Mouse (Mus musculus) gastrocnemius, adult 8-10 months (tissue): ENCODE measurements around the gene Arfrp1. TPM values are rescaled to one million over a fixed set of nuclear protein-coding genes. Genes with fewer than 3 reads are reported as not detected.
A peak's percentile ranks its signal among the peaks of the same experiment; 100 is the strongest.

Experiments
- DNase-seq, 2 experiments: peaks; one replicate each; pipeline ENCODE4 v3.0.0; 2022; ENCODE audit warnings: low spot score in 2 of 2
- total RNA-seq, 4 experiments: library from RNA; stranded (reverse); gene quantifications; 2 replicates each; pipeline ENCODE4 v1.2.4; 2022

The Arfrp1 gene
- total RNA-seq, 4 experiments from 2014 or later = 20.9 to 25.1 (median 23.8) TPM

DNA sequence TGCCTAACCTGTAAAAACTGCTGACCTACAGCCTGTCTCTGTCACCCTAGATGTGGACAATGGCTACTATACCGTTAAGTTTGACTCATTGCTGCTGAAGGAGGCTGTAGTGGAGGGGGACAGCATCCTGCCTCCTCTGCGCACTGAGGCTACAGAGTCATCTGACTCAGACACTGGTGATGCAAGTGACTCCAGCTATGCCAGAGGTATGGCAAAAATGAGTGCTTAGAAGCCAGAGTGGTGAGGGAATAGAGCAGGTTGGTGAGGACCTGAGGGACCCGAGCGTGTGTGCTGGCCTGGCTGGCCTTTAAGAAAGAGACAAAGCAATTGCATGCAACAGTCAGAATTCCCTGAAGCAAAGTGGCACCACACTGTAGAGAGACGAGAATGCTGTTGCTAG is 13.5 kb upstream of the Arfrp1 start:
- DNase-seq = no peak

DNA sequence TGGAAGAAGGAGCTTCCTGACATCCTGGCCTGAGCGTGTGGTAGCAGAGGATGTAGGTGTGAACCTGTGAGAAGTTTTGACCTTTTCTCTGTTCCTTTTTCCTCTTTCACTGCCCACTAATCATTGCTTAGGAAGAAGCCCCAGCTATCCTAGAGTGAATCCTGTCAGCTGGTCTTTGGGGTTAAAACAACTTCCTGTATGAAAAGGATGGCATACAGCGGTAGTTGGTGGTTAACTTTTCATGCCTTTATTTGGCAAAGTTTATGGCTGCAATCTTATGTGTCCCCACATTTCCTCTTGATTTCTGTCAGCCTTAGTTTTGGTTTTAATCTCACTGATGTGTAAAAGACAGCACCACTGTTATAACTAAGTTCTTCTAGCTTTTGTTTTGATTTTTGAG is 12.0 kb upstream of the Arfrp1 start:
- no peak for DNase-seq

DNA sequence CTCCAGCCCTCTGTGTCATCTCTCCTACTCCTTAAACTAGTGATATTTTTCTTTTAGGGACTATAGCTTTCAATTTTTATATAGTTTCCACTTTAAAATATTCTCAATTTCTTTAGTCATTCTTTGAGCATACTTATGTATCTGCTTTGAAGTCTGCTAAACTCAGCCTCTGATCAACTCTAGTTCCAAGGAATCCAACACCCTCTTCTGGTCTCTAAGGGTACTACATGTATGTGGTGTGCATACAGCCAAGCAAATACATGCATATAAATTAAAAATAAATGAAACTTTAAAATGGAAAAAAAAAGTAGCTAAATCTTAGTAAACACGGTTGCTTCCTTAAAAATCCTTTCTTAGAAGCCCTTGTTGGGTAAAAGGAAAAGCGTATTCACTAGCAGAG is 10.6 kb upstream of the Arfrp1 start:
- no peak for DNase-seq

DNA sequence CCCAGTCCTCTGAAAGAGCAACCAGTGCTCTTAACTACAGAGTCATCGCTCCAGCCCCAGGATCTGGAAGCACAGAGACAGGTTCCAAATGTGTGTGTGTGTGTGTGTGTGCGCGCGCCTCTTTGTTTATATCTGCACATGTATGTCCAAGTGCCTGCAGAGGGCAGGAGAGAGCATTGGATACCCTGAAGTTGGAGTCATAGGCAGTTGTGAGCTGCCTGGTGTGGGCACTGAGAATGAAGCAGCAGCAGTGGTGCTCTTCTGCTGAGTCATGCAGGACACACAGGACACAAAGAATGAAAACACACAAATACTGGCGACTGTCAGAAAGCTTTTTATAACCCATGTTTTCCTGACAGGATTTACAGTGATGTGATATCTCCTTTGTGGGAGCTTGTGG is 4.8 kb upstream of the Arfrp1 start:
- DNase-seq = no peak

DNA sequence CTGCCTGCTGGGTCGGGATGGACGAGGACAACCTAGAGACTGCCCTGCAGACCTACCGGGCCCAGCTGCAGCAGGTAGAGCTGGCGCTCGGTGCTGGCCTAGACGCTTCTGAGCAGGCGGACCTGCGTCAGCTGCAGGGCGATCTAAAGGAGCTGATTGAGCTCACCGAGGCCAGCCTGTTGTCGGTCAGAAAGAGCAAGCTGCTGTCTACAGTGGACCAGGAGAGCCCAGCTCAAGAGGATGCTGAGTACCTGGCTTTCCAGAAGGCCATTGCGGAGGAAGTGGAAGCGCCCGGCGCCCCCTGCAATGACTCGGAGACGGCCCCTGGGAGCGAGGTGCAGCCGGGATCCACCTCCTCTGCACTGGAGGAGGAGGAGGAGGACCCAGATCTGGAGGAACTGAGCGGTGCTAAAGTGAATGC is 461 bp upstream of the Arfrp1 start:
- DNase-seq = no peak

DNA sequence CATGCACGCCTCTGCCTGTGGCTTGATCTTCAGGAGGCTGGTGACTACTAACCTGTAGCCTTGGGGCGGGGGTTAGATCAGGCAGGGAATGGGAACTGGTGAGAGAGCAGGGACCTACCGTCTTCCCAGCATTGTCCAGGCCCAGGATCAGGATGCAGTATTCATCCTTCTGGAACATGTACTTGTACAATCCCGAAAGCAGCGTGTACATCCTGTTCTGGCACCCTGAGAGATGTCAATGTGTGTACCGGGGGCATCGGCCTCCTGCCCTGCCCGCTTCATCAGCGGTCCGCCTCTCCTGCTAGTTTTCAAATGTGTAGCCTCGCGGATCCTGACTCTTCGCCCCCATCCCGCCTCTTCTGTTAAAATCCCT is 731 bp downstream of the Arfrp1 start:
- no peak for DNase-seq

DNA sequence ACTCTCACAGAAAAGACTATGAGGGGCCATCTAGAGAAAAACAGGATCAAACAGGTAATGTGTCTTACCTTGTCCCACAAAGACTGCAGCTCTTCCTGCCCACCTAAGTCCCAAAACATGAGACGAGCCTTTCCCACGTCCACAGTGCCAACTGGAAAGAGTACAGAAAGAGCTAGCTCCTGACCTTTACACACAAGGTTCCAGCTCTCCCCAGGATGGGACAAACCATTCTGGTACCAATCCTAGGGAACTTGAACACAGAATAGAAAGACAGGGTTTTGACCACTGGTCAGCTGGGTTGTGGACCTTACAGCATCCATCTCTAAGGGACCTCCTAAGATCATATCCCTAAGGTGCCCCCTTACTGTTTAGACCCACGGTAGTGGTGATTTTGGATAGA is 1.3 kb downstream of the Arfrp1 start:
- no peak for DNase-seq

DNA sequence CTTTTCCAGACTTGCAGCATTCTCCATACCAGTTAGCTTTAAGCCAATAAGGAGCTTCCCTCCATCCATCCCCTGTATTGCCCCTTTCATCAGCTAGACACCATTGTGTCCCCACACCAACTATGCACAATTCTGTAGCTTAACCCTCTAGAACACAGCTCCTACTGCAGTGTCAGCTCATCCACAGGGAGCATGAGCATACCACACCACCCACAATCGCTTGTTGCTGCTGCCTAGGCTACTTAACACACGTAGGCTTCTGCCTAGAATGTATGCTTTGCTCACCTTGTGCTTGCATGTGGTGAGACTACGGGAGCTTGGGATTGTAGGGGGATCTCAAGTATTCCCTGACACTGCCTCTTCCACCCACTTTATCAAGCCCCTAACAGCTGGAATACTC is 8.4 kb downstream of the Arfrp1 start:
- DNase-seq = no peak

DNA sequence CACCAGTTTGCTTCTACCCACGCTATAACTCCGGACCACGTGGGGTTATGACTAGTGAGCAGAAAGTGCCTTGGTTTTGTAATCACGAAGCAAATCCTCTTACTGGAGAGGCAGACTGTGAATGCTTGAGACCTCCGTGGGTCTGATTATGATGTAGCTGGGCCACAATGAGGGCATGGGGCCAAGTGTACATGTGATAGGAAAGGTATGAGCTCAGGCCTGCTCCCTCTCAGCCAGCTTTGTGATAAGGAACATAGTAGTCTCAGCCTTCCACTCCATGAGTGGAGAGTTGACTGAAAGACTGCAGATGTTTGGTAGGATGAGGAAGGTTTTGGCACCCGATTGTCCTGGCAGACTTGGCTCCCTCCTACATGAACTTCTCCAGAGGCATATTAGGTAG is 22.4 kb downstream of the Arfrp1 start:
- DNase-seq = no peak

DNA sequence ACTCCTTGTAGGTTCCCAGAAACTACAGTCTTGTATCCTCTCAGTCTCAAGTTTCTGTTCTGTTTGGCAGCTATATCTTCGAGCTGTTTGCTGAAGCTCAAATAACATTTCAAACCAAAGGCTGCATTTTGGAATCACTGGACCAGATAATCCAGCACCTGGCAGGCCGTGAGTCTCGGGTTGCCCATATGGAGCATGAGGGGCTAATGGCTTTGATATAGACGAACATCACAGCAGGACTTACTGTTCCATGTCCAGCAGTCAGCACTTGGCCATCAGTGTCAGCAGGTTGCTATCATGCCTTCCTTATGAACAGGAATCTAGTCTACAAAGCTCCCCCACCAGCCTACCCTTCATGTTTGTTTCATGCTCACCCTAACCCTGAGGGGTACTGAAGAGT is 24.8 kb downstream of the Arfrp1 start:
- no peak for DNase-seq

DNA sequence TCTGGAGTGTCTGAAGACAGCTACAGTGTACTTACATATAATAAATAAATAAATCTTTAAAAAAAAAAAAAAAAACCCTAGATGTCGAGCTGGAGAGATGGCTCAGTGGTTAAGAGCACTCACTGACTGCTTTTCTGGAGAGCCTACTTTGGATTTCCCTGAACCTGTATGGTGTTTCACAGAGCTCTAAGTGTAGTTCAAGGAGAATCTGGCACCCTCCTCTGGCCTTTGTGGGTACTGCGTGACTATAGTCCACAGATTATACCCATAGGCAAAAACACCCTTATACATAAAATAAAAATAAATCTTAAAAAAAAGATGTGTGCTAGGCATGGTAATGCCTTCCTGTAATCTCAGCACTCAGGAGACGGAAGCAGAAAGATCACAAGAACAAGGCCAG is 31.2 kb downstream of the Arfrp1 start:
- peak; percentile 42 to 50 for DNase-seq

DNA sequence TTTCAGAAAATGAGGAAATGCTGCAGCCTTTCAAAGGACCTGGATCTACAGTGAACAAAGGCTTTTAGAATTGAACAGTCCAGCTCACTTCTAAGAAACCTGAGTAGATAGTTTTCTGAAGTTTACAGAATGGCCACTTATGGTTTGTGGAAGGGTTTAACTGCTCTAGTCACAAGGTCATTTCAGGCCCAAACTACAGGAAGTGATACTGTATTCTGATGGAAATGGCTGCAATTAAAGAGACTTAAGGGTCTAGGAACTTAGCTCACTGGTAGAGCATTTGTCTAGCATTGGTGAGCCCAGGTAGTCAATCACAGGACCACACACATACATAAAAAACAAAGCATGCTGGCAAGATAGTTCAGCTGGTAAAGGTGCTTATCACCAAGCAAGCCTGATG is 32.7 kb downstream of the Arfrp1 start:
- DNase-seq = no peak

DNA sequence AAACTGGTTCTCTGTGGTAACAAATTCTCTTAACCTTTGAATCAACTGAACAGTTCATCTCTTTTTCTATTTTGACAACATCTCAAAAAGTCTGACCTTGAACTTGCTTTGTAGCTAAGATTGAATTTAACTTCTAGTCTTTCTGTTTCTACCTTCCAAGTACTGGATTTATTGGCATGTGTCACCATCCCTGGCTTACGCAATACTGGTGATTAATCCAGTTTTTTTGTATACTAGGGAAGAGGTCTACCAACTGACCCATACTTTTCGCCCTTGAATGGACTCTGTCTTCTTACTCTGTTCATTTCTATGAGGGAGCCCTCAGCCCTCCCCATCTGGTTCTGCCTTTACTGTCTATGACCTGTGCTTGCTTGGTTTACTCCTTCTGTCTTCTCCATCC is 39.1 kb downstream of the Arfrp1 start:
- DNase-seq = no peak

DNA sequence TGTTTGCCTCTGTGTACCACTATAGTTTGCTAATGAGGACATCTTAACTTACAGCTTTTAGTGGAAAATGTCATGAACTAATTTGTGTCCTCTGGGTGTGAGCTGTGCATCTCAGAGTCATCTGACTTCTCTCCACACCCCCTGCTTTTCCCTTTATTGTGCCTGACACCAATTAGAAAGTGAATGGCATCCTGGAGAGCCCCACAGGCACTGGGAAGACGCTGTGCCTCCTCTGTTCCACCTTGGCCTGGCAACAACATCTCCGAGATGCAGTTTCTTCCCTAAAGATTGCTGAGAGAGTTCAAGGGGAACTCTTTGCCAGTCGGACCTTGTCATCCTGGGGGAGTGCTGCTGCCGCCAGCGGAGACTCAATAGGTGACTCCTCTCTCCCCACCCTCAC is 43.1 kb downstream of the Arfrp1 start:
- DNase-seq = no peak

DNA sequence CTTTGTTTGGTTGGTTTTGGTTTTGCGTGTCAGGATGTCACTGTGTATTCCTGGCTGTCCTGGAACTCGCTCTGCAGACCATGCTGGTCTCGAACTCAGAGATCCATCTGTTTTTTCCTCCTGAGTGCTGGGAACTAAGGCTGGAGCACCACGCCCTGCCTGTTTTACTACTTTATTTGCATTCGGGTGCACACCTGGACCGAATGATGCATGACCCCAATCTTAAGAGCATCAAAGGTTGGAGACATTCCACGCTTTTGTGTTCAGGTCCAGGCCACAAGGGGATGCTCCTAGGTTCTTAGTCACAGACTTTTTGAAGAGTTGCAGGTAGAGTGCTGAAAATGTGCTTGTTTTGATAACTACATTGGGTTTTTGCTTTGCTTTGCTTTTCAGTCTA is 45.1 kb downstream of the Arfrp1 start:
- DNase-seq = no peak

DNA sequence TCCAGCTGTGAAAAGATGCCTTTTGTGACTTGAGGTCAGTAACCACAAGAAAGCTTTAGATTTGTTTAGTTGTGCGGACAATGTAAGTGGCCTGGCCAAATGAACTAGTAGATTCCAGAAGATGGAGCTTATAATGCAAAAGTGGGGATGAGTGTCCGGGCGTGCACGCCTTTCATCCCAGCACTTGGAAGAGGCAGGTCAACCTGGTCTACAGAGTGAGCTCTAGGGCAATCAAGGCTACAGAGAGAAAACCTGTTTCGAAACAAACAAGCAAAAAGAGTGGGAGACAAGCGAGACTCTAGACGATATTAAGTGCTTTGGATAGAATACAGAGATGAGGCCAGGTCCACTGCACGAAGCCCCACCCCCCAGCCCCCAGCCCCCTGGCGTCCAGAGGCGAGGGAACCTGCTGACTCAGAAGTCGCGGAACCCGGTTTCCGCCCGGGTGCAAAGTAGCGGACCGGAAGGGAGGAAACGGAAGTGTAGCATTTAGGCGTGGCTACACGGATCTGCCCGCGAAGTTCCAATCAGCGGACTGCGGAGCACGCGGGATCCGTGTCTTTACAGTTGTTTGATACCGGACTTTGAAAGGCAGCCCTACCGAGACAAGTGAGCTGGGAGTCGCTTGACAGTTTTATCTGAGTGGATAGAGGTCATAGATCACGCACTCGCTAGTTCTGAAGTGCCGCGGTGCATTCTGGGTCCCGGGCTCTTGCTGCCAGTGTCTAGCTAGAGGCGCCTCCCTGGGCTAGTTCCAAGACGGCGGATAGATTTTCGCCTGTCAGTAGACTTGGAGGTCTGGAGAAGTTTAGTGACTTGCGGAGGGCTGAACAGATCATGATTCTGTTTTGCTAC is 45.7 kb downstream of the Arfrp1 start, which contains the start of gene Rtel1:
Gene Rtel1 (plus strand): TSS at position 492 of the 855 bp plus-strand sequence.
- peak; percentile 72 to 74 for DNase-seq

DNA sequence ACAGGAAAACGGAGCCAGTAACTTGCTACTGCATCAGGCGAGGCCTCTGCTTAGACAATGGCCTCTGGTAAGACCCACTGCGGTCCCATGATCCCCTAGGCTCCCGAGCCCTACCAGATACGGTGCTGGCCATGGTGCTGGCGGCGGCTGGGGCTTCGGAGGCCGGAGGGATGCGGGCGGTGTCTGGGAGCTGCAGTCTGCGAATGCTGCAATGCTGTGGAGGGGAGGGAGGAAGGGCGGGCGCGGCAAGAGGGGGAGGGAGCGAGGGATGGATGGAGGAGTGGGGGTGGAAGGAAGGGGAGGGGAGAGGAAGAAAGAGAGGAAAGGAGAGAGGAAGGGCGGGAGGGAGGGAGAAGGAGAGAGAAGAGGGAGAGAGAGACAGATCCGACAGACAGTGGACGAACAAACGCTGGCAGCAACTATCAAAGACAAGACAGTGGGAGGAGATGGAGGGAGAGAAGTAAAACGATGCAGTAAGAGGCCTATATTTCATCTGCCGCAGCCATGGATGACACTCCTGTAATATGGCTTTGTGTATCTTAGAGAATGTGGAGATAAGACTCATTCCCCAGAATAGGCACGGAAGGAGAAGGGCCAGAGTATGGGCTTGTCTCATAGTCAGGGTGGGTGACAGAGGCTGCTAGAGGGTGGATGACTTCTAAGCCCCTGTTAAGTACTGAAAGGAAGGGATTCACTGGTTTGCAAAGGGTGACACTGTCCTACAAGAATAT is 51.0 kb downstream of the Arfrp1 start, which contains the start of gene Stmn3:
Gene Stmn3 (minus strand): TSS at position 421 of the 731 bp plus-strand sequence.
- DNase-seq = no peak

DNA sequence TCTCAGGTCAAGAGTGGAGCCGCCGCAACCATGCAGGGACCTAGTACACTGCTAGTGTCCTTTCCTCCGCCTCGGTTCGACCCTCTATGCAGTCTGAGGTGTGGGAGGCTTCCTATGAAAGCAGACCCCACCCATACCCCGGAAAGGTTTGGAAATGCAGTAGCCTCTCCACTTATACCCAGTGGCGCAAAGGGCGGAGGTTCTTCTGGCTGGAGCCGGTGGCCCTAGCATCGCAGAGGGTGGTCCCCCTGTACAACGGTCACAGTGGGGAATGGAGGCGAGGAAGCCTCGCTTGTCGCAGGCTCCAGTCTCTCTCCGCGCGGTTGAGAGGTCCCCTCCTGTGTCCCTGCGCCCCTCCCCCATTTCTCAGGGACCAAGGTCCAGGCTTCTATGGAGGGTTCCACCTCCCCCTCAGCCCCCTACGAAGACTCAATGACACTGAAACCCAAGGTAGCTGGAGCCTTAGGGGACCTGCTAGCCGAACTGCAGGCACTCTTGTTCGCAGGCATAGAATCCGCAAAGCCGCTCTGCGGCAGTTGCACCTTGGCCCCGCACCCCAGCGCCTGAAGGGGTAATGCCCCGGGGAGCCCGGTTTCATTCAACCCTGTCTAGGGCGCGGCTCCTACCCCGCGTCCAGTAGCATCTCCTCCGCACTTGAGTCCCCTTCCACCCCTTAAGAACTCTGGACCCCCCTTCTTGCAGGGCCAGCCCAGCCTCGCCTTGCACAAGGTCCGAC is 51.7 kb downstream of the Arfrp1 start:
- no peak for DNase-seq

DNA sequence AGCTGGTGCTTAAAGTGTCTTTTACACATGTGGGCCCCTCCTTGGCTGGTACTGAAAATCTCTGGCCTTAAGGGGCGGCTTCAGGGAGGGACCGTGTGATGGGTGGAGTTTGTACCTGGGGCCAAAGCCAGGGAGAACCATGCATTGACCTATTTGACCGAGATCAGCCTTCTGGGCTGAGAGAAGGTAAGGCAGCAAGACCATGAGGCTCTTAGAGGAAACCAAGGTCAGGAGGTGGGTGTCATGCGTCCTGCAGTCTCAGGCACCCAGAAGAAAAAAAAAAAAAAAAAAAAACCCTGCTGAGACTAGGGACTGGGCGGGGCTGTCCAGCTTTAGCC is 52.2 kb downstream of the Arfrp1 start:
- no peak for DNase-seq

DNA sequence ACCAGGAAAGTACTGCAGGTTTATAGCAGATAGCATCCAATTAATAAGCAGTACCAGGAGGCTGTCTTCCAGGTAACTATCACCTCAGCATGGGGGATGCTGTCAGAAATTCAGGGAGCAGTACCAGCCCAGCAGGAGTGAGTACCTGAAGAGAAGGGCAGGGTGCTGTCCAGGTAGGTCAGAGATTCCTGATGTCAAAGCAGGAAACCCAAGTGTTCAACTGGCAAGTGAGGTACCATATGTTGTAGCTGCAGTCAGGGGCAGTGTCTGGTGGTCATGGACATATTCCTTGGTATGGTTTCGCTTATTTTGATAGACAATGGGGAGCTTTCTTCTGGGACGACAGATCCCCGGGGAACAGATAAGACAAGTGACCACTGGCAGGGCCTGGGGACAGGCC is 52.8 kb downstream of the Arfrp1 start:
- no peak for DNase-seq
